Mouse (Mus musculus) frontal cortex, postnatal 10 days (tissue): ENCODE measurements around the gene Olfr1513.
"Not testable (repeated sequence)": the region's sequence is repeated elsewhere in the genome, so short reads cannot be mapped to it uniquely, and the experiment has no call there.

Experiments
- DNase-seq, 2 experiments: peaks; one replicate each; pipeline ENCODE4 v3.0.0; 2022; ENCODE audit warnings: low spot score in 2 of 2, mixed read lengths in 1 of 2

Olfr1513 gene

DNA sequence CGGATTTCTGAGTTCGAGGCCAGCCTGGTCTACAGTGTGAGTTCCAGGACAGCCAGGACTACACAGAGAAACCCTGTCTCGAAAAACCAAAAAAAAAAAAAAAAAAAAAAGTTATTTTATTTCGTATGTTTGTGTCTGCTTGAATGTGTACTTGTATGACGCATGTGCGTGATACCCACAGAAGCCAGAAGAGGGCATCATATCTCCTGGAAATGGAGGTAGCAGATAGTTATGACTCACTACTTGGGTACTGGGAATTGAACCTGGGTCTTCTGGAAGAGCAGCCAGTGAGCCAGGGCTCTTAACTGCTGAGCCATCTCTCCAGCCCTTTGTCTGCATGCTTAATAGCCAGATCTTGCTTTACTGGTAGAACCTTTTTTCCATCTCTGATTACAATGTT is 45.9 kb downstream of the Olfr1513 start:
- not testable (repeated sequence) for DNase-seq

DNA sequence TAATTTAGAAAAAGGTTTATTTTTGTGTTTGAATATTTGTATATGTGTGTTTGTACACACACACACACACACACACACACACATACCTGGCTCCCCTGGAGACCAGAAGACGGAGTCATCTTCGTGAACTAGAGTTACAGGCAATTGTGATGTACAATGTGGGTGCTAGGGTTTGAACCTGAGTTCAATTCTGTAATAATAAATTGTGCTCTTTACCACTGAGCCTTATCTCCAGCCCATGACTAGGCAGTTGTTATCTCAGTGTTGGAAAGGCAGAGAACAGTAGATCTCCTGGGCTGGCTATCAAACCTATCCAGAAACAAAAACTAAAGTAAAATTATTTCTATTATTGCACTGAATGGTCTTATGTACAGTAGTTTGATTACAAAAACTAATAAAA is 50.1 kb downstream of the Olfr1513 start:
- no peak for DNase-seq

DNA sequence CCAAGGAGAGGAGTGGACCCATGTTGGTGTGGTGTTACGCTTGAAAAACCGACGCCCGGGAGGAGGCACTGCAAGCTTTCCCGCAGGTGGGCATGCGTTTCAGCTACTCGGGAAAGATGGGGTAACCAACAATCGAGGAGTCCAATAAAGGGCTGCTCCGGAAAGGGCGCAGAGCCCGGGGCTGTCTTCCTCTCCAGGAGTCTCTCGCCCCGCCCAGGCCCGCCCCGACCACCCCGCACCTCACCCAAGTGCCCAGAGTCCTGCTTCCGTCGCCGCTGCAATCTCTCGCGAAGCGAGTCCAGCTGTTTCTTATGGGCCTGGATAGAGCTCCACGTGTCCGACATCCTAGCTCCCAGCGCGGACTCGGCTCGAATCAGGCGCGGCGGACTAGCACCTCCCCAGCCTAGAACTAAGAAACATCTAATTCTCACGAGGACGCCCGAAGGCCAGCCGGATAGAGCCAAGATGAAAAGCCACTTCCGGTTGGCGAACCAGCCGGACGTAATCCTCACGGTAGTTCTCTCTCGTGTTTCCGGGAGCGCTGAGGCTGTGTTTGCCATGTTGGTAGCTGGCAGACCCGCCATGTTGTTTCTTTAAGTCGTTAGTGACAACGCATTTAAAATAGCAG is 51.5 kb downstream of the Olfr1513 start, which contains the start of gene Mettl3:
Gene Mettl3, minus strand, starts transcription at position 485 of the 628 bp plus-strand sequence.
- DNase-seq, result peak; percentile 86 to 88

DNA sequence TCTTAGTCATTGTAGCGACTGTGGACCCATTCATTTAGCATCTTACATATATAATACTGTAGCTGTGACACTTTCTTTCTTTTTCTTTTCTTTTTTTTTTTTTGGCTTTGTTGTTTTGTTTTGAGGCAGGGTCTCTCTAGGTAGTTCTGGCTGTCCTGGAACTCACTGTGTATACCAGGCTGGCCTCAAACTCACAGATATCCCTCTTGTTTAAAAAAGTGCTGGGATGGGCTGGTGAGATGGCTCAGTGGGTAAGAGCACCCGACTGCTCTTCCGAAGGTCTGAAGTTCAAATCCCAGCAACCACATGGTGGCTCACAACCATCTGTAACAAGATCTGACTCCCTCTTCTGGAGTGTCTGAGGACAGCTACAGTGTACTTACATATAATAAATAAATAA is 52.7 kb downstream of the Olfr1513 start:
- DNase-seq, result not testable (repeated sequence)
